Mouse (Mus musculus) stomach, postnatal 0 days (tissue): ENCODE data around the gene Dhrs3.

Experiments
- CTCF ChIP-seq: IDR thresholded peaks from 2 replicates; pipeline ENCODE4 v1.5.1; 2016; ENCODE audit warnings: antibody characterized with exemption, low read depth, mild to moderate bottlenecking, moderate library complexity
- EP300 ChIP-seq: optimal IDR thresholded peaks from 2 replicates; pipeline ENCODE3; 2016; ENCODE audit warnings: antibody characterized with exemption

- TF ChIP-seq CTCF (no peak), EP300 (no peak)
Observed at GRCm38 (mm10) chr4:144957186-144957585, 64.6 kb downstream of the Dhrs3 start.
